Mouse (Mus musculus): Measurements from ENCODE around the gene Tgfb2. TPM values are rescaled to one million over a fixed set of nuclear protein-coding genes. Genes with fewer than 3 reads are reported as not detected.

The Tgfb2 gene
- total and polyA plus RNA-seq, 3 experiments = 0.12 to 0.19 TPM; not detected in 1

DNA sequence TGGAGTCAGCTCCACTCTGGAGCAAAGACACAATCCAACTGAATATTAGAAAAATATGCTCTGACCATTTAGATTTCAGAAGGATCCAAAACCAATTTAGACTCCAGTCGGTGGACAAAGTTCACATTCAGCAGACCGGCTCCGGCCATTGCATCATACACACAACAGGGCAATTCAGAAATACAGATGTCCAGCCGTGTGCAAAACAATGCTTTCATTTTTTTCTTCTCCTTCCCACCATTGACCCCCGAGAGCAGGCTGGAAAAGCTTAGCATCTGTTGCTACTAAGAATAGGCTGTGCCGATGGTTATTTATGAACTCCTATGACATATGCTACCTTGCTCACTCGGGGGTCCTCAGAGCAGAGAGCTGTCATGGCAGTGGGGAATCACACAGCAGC, 23.2 kb downstream of the Tgfb2 start:
- no peak for DNase-seq (ENCODE audit: low read depth, low spot score)
- TF ChIP-seq ZC3H11A (IDR thresholded peaks at IDR 0.05; ENCODE audit: low read depth, low read length) (no peak), RCOR1 (IDR thresholded peaks at IDR 0.05; ENCODE audit: low read depth, low read length) (no peak), NELFE (IDR thresholded peaks at IDR 0.05; ENCODE audit: low read depth, low read length) (no peak), HCFC1 (IDR thresholded peaks at IDR 0.05; ENCODE audit: low read depth, low read length) (no peak), GATA1 (IDR thresholded peaks at IDR 0.05; ENCODE audit: low read depth, low read length) (no peak), MAX (IDR thresholded peaks at IDR 0.05; ENCODE audit: low read length) (no peak), NRF1 (IDR thresholded peaks at IDR 0.05; ENCODE audit: insufficient read depth, low read depth, low read length, poor library complexity, severe bottlenecking) (no peak), CHD2 (IDR thresholded peaks at IDR 0.05; ENCODE audit: low read length) (no peak), E2F4 (IDR thresholded peaks at IDR 0.05; ENCODE audit: borderline replicate concordance, low read depth, low read length) (no peak), TAL1 (IDR thresholded peaks at IDR 0.05; ENCODE audit: low read length) (no peak), KAT2A (conservative IDR thresholded peaks at IDR 0.05; ENCODE audit: low read depth, low read length) (no peak), ETS1 (IDR thresholded peaks at IDR 0.05; ENCODE audit: low read depth, low read length) (no peak), CTCF (IDR thresholded peaks at IDR 0.05 in 2 of 3, conservative IDR thresholded peaks at IDR 0.05 in 1 of 3; ENCODE audit: control insufficient read depth in 1 of 3, insufficient read depth in 1 of 3, low read depth in 2 of 3, low read length in 3 of 3, poor library complexity in 1 of 3, severe bottlenecking in 1 of 3) (no peak), BHLHE40 (IDR thresholded peaks at IDR 0.05; ENCODE audit: borderline replicate concordance, low read depth, low read length) (no peak), ELF1 (IDR thresholded peaks at IDR 0.05; ENCODE audit: low read depth, low read length) (no peak), ZNF384 (IDR thresholded peaks at IDR 0.05; ENCODE audit: low read depth, low read length) (no peak), ZKSCAN1 (IDR thresholded peaks at IDR 0.05; ENCODE audit: low read depth, low read length) (no peak), CHD1 (IDR thresholded peaks at IDR 0.05; ENCODE audit: low read depth, low read length) (no peak), TCF12 (IDR thresholded peaks at IDR 0.05; ENCODE audit: low read depth, low read length) (no peak)
- Histone ChIP-seq H3K9me3 (replicated peaks; ENCODE audit: insufficient read depth, low read length) (no peaks in the 10 kb centered on the region), H3K4me1 (ENCODE audit: control insufficient read depth in 1 of 2, insufficient read depth in 2 of 2, low read length in 2 of 2) (no peaks in the 10 kb centered on the region), H3K9ac (ENCODE audit: control insufficient read depth, low read depth, low read length, poor library complexity, severe bottlenecking) (no peak overlapping the region), H3K36me3 (ENCODE audit: control insufficient read depth in 1 of 2, insufficient read depth in 2 of 2, low read length in 2 of 2) (no peaks in the 10 kb centered on the region), H3K27me3 (ENCODE audit: control insufficient read depth in 1 of 2, insufficient read depth in 2 of 2, low read length in 2 of 2) (no peaks in the 10 kb centered on the region), H3K79me2 (ENCODE audit: control insufficient read depth, insufficient read depth, low read length, poor library complexity) (no peaks in the 10 kb centered on the region), H3K4me3 (ENCODE audit: control insufficient read depth in 1 of 2, insufficient read depth in 1 of 2, low read depth in 2 of 2, low read length in 2 of 2) (no peak overlapping the region), H3K27ac (ENCODE audit: control insufficient read depth, low read depth, low read length) (no peak overlapping the region)

DNA sequence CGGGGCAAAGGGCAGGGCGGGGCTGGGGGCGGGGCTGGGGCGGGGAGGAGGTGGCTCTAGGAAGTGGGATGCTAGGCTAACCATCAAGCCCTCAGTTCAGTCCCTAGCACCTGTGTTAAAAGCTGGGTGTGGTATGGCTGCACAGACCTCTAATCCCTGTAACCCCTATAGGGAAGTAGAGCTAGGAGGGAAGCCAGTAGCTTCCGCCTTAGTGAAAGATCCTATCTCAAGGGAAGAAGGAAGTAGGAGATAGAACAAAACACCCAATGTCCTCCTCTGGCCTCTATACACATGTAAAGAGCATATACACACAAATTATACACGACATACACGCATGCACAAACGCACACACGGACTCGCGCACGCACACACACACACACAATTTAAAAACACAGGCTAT, 28.2 kb downstream of the Tgfb2 start:
- H3K4me1 ChIP-seq (ENCODE audit: control insufficient read depth in 1 of 2, insufficient read depth in 2 of 2, low read length in 2 of 2) = no peaks in the 10 kb centered on the region
- H3K9ac ChIP-seq (ENCODE audit: control insufficient read depth, low read depth, low read length, poor library complexity, severe bottlenecking) = no peak overlapping the region
- no peaks in the 10 kb centered on the region for H3K9me3 ChIP-seq (replicated peaks; ENCODE audit: insufficient read depth, low read length)
- H3K27ac ChIP-seq (ENCODE audit: control insufficient read depth, low read depth, low read length) = no peak overlapping the region
- H3K4me3 ChIP-seq (ENCODE audit: control insufficient read depth in 1 of 2, insufficient read depth in 1 of 2, low read depth in 2 of 2, low read length in 2 of 2) = no peak overlapping the region
- DNase-seq (ENCODE audit: low read depth, low spot score) = peak; percentile 26
- H3K79me2 ChIP-seq (ENCODE audit: control insufficient read depth, insufficient read depth, low read length, poor library complexity) = no peaks in the 10 kb centered on the region
- H3K27me3 ChIP-seq (ENCODE audit: control insufficient read depth in 1 of 2, insufficient read depth in 2 of 2, low read length in 2 of 2) = no peaks in the 10 kb centered on the region
- 0 out of 2 replicates have a peak, but pooled peaks have one; percentile 13 for TF ChIP-seq GATA1 (IDR thresholded peaks at IDR 0.05; ENCODE audit: low read depth, low read length)
- no peak for TF ChIP-seq SIN3A (IDR thresholded peaks at IDR 0.05; ENCODE audit: low read length)
- no peaks in the 10 kb centered on the region for H3K36me3 ChIP-seq (ENCODE audit: control insufficient read depth in 1 of 2, insufficient read depth in 2 of 2, low read length in 2 of 2)

Measured in MEL (cell line).